Mouse (Mus musculus) right cerebral cortex, adult 2 months (tissue): ENCODE measurements around the gene Ubac1.
A peak's percentile ranks its signal among the peaks of the same experiment; 100 is the strongest.

ENCODE experiments used
- DNase-seq, 2 experiments: peaks; one replicate each; pipeline ENCODE4 v3.0.0; 2021 to 2022; ENCODE audit warnings: low spot score in 2 of 2

The Ubac1 gene

DNA sequence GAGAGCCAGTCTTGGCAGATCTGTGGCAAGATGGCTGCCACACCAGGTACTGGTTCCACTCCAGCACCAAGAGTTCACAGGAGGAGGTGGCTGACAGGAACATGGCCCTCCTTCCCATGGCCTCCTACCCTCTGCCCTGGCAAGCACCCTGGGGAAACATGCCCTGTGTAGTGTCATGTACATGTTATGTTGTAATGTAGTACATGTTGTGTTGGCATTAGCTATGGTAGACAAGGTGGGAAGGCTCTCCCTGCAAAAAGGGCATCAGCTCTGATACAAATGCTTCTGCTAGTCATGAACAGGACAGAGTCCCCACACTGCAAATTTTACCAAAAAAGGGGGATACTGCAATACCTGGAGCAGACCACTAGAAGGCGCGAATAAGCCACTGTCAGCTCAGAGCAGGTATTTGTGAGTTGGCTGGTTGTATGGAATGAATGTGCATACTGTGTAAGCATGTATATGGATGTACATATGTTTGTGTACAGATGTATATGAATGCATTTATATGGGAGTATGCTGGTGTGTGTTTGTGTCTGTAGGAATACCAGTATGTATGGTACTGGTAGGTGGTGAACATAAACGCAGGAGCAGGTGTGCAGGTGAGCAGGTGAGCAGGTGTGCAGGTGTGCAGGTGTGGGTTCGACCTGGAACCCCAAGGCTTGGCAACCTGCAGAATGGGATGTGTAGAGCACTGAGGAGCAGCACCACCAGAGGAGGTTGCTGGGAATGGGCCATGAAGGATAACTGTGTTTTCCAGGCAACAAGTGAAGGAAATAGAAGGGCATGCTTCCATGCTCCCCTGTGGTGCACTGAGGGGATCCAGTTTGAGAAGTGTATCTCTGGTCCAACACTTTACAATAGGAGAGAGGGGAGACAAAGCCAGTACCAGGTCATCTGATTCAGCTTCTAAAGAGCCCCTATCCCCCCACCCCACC lies 2.9 kb upstream of the Ubac1 start:
- DNase-seq = peak; percentile 29 to 63

GRCm38 (mm10) chr2:26022626-26023025 lies 1.1 kb upstream of the Ubac1 start:
- DNase-seq = no peak

- DNase-seq = no peak
Observed at GRCm38 (mm10) chr2:26022258-26022565, 665 bp upstream of the Ubac1 start.

GRCm38 (mm10) chr2:26020714-26021560 lies 610 bp downstream of the Ubac1 start:
- DNase-seq = peak; percentile 46 to 52

DNA sequence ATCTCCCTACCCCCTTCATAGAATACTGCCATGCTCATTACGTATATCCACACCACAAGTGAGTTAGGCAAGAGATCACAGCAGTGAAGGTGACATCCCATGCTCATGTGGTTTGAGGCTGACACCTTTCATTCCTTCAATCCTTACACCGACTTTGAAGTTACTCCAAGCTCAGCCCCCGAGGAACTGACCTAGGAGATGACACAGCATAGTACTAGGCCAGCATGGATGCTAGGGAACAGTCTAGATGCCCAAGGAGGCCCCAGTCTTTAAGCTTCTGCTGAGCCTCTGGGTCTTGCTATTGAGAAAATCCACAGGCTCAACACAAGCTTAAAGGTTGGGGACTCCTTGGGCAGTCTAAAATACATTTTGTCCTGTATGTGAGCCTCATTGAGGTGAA lies 1.6 kb downstream of the Ubac1 start:
- DNase-seq = no peak

DNA sequence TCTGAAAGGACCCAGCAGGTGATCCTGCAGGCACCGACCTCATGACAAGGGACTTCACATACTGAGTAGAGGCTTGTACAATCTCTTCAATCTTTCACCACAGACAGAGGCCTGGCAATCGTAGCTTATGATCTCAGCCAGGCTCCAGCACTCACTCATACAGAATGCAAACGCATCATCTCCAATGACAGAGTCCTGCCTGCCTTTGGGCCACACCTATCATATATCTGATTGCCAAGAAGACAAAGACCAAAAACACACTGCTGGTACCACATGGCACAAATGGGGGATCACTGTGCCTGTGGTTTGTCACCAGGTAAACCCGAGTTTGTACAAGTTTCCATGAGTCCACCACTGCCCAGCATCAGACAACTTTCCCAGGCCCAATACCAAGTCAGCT lies 4.2 kb downstream of the Ubac1 start:
- DNase-seq = no peak

- DNase-seq = no peak
Observed at GRCm38 (mm10) chr2:26013674-26014073, 7.9 kb downstream of the Ubac1 start.

DNA sequence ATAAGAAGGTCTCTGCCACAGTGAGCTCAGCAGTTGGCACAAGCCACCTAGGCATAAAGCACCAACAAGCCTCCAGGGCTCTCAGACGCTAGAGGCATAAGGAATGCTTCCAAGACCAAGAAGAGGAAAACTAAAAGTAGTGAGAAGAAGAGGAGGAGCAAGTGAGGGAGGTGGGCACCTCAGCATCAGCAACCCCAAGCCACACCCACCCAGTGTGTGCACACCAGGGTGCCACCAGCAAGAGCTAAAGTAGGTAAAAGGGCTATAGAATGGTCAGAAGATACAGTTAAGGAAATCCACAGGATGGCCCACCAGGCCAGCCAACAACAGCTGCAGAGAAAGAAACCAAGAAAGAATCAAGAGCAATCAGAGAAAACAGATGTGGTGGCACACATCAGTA lies 10.1 kb downstream of the Ubac1 start:
- DNase-seq = no peak

GRCm38 (mm10) chr2:26002001-26002400 lies 19.5 kb downstream of the Ubac1 start:
- DNase-seq = no peak

- no peak for DNase-seq
Observed at GRCm38 (mm10) chr2:26001136-26001535, 20.4 kb downstream of the Ubac1 start.

DNA sequence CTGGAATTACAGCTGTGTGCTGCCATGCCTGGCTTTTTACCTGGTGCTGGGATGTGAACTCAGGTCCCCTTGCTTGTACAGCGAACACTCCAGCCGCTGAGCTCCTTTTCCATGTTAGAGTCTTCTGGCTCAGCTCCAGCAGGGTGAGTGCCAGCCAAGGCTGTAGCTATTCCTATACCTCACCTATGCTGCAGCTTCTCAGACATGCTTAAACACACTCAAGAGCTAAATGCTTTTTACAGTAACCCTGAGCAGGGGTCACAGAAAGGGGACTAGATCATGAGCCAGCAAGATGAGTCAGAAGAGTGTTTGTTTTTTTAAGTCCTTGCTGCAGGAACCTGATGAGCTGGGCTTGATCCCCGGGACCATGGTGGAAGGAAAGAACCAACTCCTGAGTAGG lies 23.8 kb downstream of the Ubac1 start:
- DNase-seq = no peak

GRCm38 (mm10) chr2:25994791-25995190 lies 26.8 kb downstream of the Ubac1 start:
- DNase-seq = no peak

GRCm38 (mm10) chr2:25992285-25992684 lies 29.3 kb downstream of the Ubac1 start:
- no peak for DNase-seq

DNA sequence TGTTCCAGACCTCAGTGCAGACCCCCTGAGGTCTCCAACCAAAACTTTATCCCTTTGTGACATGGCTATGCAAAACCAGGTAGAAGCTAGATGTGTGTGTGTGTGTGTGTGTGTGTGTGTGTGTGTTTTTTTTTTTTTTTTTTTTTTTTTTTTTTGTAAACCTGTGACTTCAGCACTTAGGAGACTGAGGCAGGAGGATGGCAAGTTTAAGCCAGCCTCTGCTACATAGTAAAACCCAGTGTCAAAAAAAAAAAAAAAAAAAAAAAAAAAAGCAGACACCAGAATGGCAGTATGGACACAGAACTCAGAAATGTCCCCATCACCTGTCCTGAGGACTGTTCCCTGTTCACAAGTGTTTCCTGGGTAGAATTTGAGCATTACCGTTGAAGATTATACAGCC lies 31.9 kb downstream of the Ubac1 start:
- DNase-seq = no peak

- DNase-seq = no peak
Observed at GRCm38 (mm10) chr2:25987817-25988216, 33.7 kb downstream of the Ubac1 start.

DNA sequence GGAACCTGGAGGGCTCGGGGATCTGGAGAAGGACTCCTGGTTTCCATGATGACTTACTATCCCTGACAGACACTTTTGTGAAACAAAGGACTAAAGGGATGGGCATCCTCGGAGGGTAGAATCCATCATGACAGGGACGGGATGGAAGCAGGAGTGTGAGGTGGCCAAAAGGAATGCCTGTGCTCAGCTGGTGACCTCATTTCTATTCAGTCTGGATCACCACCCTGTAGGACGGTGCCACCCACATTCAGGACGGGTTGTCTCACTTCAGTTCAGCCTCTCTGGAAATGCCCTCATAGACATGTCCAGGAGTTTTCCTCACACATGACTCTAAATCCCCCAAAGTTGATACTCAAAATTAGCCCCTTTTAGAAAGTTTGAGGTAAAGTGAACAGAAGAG lies 34.9 kb downstream of the Ubac1 start:
- DNase-seq = no peak

GRCm38 (mm10) chr2:25983159-25983907 lies 38.2 kb downstream of the Ubac1 start, which contains the start of gene Camsap1:
Gene Camsap1, minus strand, starts transcription at chr2:25983282.
- DNase-seq = peak; percentile 99

GRCm38 (mm10) chr2:25982426-25983091 lies 39.0 kb downstream of the Ubac1 start:
- DNase-seq = peak; percentile 24 to 33

DNA sequence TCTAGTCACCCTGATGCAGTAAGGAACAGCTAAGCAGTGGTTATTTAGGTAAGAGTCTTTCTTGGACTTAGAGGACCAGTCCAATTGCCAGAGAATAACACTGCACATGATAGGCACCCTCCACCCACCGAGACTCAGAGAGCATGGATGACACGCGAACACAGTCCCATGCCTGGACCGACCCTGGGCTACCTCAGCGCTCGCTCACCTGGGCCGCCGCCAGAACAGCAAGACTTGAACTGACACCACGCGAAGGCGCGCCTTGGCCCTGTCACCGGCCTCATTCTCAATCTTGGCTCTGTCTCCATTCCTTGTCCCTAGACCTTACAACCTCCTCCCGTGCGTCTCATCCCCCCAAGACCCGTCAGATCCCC lies 39.5 kb downstream of the Ubac1 start:
- no peak for DNase-seq

DNA sequence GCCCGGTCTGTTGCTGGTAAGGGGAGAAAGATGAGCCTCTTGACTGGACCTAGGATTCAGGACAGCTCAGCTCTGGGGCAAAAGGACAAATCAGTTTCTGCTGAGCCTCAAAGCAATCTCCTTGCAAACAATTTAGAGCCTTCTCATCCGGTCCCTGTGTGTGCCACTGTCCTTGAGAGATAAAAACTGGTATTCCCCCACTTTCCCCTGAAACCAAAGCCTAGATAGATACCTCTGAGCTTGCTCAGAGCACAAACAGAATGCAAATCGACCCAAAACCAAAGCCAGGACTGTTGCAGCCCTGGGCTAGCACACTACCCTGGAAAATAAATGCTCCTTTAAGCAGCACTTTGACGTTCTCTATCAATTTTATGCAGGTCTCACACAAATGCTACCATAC lies 42.5 kb downstream of the Ubac1 start:
- DNase-seq = no peak

GRCm38 (mm10) chr2:25977587-25978239 lies 43.8 kb downstream of the Ubac1 start:
- no peak for DNase-seq
